Mouse (Mus musculus) cerebellum, adult 11-12 months (tissue): ENCODE data around the gene Stn1.

ENCODE experiments used
- DNase-seq: peaks from one replicate; pipeline ENCODE4 v3.0.0; 2022

The Stn1 gene

DNA sequence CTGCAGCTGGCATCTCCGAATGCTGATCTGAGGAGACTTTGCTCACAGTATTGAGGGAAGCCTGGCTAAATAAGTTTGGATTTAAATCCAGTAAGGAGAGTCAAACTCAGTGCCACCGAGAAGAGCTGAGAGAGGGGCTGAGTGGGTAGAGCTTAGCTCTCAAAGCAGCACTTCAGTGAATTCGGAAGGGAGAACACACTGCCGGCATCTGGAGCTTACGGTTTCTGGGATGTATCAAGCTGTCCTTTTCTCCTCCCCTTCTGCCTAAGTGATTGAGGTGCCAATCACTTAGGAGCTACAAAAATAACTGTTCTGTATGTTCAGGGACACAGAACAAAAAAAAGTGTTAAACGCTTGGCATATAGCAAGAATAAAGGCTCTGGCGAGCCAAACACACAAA is 5.1 kb upstream of the Stn1 start:
- DNase-seq = no peak

DNA sequence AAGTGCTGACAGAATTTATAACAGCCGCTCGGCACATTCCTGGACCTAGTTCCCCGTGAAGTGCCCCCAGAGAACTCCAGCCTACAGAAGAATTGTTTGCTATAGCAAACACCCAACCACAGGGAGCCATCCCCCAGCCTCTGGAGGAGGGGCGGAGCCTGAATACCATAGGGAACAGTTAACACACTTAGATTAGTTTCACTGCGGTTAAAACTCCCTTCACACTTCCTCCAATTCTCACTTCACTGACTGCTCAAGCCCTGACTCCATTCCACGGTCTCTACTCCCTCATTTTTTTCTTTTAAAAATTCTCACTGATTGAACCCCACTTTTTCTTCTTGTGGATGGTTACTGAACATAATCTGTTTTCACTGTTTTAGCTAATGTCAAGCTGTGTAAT is 1.5 kb upstream of the Stn1 start:
- no peak for DNase-seq

DNA sequence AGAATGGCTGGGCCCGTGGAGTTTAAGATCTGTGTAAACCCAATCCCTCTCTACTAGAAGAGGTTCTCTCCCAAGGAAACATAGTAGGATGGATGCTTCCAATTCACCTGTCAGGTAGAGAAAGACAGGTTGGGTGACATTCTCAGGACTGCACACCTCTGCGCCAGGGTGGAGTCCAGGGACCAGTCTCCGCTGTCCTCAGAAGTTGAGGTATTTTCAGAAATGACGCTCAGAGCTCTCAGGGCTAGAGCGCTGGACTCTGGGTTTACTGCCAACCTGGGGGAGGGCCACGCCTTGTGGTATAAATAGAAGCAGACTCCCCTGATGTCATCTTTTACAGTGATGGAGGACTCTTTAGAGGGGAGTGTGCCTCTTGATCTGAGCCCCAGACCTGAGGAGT is 572 bp upstream of the Stn1 start:
- peak; percentile 24 for DNase-seq

DNA sequence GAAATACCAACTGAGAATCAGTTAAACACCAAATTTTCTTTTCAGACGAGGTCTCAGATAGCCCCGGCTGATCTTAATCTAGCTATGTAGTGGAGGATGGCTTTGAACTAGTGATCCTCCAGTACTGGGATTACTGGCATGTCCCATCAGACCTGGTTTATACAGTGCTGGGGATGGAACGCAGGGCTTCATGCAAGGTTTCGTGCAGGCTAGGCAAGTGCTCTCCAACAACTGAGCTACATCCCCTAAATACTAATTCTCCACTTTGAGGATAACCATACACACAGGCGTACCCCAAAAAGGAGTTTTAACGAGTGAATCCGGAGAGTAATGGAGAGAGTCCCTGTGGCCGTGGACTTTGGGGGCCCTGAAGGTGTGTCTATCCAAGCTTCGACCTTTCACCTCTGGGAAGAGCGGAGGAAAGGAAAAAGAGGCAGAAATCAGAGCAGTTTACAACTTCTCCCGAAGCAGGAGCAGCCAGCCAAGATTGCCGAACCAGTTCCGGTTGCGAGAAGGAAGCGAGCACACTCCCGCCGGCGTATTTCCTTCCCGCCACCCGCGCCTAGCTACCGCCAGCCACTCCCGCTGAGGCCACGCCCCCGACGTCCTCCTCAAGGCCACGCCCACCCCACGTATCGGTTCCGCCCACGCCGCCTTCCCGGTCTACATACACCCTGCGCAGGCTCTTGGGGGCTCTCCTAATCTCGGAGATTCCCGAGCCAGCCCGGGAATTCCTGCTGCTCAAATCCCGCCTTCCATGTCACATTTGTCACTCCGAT is 597 bp downstream of the Stn1 start:
- peak; percentile 95 for DNase-seq

DNA sequence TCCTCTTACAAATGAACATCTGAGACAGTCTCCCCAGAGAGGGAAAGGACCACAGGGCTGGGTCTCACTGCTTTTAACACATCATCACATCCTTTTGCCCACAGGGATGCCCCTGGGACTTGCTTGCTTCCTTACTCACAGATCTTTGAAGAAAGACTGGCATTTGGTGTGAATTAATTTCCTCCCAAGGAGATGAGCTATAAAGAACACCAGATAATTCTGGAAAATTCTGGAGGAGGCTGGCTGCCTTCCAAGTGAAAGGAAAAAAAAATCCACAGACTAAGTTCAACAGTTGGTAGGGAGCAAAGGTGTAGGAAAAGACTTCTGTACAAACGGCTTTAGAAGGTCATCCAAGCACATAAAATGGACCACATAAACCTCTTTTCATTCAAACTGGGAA is 3.2 kb downstream of the Stn1 start:
- no peak for DNase-seq

DNA sequence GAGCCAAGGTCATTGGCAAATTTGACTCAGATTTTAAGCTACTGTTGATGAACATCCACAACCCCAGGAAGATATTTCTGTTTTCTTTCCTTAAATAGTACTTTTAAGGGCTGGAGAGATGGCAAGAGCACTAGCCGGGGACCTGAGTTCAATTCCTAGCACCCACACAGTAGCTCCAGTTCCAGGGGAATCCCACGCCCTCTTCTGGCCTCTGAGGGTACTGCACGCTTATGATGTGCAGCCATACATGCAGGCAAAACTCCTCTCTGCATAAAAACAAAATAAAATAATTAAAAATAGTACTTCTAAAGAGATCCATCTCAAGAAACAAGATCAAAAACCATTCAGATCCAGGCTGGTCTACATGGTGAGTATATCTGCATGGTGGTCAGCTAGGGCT is 4.9 kb downstream of the Stn1 start:
- no peak for DNase-seq

DNA sequence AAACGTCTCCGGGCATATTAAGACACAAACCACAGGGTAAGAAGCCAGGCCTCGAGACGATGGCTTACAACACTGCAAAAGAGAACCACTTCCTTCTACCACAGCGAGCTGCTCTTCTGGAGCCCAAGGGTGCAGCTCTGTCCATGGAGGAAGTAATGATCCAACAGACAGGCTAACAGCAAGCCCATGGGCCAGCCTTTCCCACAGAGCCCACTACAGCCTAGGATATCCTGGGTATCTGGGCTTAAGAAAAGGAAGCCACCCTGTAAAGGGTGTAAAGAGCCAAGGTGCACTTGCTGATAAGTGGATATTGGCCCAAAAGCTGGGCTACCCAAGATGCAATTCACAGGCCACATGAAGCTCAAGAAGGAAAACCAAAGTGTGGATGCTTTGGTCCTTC is 6.0 kb downstream of the Stn1 start:
- DNase-seq = no peak

DNA sequence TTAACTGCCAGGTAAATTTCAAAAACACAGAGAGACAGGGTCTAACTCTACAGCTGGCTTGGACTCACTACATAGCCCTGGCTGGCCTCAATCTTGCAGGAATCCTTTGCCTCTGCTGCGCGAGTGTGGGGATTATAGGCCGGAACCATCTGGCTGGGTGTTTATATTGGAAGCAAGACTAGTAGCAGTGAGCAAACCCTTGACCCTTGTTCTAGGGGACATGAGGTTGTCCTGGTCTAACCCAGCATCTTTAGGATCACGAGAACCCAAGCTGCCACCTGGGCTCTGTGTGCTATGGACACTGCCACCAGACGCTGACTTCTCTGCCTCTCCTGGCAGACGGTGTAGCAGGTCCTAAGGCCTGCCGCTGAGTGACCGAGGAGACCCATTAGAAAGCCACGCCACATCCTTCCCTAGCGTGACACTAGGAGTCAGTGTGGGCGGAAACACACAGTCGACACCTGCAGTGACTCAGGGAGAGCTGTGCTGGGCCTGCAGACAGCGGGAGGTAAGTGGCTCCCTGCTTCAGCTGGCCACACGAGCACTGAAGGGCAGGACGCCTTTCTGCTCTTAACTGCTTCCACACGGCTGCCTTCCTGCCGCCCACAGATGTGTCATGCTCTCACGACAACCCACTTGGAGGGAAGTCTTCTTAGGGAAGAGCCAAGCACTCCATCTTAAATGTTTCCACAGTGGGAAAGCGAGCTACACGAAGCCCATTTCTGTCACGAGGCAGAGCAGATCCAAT is 10.9 kb downstream of the Stn1 start:
- DNase-seq = no peak

DNA sequence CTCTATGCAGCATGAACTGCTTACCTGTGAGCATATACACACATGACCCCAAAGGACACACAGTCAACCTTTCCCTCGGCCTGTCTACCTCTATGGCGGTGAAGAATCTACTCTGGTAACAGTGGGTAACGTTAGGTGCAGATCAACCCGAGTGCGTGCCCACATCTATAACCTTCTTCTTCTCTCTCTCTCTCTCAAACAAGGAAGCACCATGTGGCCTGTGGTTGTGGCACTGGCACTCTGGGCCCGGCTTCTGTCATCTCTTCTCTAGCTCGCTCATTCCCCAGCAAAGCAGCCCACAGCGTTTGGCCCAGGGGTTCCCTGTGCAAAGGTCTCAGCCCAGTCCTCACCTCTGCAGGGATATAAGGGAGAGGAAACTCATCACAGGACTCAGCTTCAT is 12.4 kb downstream of the Stn1 start:
- no peak for DNase-seq

DNA sequence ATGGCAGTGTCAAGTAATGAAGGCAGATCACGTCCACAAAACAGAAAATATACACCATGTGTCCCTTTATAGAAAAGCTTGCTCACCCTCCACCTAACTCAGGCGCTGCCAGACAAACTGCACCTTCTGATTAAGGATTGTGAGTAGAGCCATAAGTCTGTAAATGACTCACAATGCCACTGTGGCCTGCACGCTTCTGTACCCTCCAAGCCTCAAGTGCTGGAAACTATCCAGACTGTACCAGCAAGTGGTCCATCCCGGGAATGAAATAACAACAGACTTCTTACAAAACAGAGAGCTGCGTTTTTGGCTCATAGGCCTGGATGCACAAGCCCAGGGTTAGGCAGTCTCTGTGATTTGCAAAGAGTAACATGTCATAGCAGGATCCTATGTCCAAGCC is 15.9 kb downstream of the Stn1 start:
- DNase-seq = no peak

DNA sequence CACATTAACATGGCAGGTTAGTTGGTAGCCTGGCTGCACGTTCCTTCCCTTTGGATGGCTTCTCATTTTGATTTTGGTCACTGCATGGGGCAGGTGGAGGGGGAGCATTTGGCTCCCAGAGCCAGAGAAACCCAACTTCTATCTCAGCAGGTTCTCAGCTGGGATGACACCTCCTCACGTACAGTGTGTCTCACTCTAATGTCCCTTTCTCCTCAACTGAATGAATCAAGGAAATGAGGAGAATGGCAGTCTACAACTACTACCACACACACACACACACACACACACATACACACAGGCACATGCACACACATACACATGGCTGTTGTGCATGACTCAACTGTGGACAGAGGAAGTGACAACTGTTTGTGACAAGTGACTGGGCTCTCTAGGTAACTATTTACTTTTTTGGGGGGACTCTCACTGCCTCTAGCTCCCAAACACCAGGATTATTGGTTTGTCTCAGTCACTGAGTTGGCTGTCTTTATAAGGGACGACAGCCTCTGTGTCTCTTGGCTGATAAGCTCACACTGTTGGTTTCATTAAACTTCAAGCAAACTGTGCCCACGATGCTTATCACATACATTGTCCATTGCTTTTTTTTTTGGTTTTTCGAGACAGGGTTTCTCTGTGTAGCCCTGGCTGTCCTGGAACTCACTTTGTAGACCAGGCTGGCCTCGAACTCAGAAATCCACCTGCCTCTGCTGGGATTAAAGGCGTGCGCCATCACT is 18.0 kb downstream of the Stn1 start:
- no peak for DNase-seq

DNA sequence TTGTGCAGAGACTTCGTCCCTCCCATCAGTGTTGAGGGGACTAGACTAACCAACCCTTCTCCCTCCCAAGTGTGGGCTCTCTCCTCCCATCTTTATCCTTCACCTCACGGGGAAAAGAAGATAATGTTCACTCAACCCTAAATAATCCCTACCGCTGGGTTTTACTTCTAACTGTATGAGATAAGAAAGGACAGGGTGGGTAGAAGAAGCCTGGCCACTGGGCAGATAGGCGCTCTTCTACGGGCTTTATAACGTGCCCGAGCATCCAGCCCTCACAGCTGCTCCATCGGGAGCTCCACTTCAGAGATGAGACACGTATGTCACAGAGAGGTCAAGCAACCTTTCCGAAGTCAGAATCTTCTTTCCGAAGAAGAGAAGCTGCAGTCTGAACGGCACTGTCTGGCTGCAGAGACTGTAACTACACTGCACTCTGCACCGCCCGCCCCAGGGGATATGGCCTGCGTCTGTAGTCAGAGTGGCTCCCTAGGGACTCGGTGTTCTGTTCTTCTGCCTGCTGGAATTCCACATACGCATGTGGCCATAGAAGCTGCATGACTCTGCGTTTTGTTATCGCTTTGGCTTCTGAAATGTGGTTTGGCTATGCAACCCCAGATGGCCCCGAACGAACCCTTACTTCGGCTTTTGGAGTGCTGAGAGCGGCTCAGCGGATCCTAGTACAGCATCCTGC is 18.7 kb downstream of the Stn1 start:
- no peak for DNase-seq

DNA sequence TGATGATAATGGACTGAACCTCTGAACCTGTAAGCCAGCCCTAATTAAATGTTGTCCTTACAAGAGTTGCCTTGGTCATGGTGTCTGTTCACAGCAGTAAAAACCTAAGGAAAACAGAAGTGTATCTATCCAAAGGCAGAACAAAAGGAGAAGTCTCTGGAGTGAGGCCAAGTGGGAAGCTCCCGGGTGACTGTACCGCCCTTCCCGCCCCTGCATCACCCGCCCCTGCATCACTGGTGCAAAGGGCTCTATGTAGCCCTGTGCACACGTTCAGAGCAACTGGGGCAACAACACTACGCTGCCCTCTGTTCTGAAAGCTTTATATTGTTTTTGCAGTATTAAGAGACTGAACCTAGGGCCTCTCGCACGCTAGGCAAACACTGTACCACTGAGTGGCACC is 19.7 kb downstream of the Stn1 start:
- no peak for DNase-seq

DNA sequence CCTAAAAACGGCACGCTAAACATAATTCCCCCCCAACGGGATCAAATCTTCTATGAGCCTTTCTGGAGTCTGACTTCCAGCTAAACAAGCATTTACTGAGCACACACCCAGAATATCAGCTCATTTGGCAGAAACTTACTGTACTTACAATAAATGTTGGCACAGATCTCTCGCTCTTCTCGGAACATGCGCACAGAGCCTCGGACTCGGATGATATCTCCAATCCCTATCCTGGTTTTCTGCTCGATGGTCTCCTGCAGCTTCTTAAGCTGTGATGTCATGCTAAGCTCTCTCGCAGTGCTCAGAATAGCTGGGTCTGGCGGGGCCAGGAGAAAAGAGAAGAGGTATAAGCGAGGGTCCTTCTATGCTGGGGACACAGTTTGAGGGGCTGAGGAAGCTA is 20.4 kb downstream of the Stn1 start:
- no peak for DNase-seq

DNA sequence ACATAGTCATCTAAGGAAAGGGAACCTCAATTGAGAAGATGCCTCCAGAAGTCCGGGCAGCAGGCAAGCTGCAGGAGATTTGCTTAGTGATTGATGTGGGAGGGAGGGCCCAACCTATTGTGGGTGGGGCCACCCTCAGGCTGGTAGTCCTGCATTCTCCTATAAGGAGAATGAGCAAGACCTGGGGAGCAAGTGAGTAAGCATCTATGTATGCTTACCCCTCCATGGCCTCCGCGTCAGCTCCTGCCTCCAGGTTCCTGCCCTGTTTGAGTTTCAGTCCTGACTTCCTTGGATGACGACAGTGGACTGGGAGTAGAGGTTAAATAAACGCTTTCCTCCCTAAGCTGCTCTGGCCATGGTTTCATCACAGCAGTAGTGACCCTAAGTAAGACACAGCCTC is 22.2 kb downstream of the Stn1 start:
- no peak for DNase-seq

DNA sequence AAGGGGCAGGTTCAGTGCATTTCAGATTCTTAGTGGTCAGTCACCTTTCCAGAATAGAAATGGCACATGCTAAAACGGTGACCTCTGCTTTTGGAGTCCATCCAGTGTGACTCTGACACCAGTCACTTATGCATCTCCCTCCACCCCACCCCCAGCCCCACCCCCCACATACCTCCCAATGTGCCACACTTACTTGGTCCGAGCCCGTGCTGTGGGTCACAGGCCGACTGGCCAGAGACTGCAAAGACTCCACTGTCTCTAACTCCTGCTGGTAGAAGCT is 23.7 kb downstream of the Stn1 start:
- no peak for DNase-seq

DNA sequence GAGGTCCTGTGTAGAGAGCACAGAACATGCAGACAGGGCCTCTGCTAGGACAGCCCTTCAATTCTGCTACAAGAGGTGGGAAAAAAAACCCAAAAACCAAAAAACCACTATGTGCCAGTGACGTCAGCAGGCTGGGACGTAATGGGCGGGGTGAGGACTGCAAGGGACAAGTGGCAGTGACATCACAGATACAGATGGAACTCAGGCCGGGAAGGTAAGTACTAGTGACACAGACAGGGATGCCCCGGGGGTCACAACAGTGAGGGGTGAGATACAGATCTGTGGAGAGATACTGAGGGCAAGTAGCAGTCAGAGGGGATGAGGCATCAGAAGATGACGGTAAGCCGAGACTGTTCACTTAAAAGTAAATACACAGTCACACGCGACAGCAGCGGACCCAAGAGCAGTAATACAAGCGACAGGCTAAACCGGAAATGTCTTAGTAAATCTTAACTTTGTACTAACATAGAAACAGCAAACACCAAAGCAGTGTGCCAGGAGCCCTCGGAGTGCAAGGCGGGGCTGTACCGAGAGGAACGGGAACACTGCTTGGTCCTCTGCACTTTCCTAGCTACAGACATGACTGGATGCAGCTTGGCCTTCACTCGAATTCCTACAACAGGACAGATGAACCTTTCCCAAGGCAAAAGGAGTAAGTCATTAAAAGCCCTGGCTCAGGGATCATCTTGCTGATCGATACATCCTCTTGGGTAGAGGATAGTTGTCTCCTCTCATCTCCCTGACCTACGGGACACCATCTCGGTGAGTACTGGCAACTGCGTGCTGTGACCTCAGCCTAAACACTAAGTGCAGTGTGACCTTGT is 24.3 kb downstream of the Stn1 start:
- DNase-seq = no peak

DNA sequence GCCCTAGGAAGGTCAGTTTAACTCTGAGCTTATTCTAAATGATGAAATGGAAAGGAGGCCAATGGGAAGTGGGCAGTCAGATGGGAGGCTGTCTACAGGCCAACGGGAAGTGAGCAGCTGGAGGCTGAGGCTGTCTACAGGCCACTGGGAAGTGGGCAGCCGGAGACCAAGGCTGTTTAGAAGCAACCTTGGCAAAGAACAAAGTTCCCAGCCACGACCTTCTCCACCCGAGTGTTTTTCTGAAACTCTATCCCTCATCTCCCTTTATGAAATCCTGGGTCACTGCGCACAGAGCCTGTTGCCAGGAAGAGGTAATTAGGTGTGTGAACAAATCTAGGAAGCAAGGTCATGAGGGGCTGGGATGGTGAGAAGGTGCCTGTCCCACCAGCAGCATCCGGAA is 25.3 kb downstream of the Stn1 start:
- DNase-seq = no peak

DNA sequence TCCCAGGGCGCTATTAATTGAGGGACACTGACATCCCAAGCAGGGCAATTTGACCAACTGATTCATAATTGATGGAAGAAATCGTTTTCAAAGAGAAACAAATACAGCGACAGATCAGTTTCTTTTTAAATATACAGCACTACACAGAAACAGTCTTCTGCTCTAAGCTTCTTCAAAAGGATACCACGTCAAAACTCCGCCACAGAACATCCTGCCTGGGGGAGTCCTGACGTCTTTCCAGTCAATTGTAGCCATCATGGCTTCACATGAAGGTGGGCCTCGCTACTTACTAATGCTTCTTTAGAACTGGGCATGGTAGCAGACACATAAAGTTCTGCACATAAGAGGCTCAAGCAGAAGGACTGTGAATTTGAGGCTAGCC is 26.0 kb downstream of the Stn1 start:
- DNase-seq = no peak

DNA sequence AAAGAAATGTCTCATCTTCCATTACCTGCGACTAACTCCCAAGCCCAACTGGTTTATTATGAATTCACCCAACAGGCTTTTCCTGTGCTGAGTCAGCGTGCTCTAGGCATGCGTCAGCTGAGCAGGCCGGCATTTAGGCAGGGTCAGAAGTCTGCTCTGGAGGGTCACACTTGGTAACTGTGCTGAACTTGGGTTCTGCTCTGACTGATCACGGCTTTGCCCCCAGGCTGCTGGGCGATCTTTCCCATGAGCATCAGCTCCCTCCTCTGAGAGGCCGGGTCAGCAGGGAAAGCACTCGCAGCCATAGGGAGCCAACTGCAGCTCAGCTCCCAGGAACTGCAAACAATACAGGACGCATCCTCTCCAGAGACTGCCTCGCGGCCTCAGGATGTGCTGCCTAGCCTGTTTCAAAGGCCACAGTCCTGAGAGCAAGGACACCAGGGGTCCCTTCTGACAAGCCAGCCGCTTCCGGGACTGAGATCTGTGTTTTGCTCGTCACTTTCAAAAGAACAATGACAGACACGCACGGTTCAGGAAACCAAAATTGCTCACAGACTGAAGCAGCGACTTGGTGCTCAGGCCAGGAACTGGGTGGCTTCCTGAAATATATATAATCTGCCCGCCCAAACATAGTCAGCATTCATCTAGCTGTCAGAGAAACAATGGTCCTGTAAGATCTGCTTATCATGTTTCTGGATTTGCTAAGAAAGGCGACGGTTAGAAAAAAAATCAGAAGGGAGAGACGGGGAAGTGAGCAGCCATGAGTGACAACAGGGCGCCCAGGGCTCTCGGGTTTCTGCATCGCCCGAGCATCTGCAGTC is 26.6 kb downstream of the Stn1 start:
- no peak for DNase-seq

DNA sequence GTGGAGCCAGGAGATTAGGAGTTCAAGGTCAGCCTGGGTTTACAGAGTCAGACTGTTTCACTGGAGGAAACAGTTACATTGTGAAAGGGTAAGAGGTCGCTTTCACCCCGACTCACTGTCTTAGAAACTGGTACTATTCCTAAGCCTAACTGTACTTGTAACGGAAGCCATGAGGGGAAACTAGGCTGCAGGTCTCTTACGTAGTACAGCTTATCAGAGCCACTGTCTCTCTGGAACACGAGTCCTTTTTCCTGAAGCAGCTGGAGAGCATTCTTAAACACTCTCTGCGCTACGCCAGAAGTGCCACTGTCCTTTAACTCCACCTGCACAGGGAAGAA is 27.2 kb downstream of the Stn1 start:
- DNase-seq = no peak

DNA sequence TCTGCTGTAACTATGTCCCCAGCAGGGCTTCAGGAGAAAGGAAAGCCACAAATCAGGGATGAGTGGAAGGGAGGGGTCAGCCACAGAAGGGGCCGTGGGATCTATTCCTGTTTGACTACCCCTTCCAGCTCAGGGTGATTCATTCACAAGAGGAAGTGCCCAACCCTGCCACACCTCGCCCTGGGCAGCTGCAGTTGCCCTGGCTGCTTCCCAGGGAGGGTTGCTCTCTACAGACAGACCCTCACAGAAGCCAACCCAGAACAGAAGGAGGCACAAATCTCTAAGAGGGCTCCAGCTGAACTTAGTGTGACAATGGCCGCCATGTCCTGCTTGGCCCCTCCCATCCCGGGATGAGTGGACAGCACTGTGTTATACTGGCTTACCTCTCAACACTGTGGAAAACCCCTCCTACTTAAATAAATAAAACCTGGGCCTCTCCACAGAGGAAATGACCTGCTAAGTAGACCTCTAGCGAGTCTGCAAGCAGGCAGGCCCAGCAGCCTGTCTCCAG is 28.5 kb downstream of the Stn1 start:
- DNase-seq = no peak
